Mouse (Mus musculus): ENCODE results near the gene Cadm4. TPM values are rescaled to one million over a fixed set of nuclear protein-coding genes. Genes with fewer than 3 reads are reported as not detected.

The Cadm4 gene
- polyA plus RNA-seq, 1 experiment from 2014 or later = 1.2 TPM

- peak overlapping the region; percentile 93 for H3K4me2 ChIP-seq (ENCODE audit: low read depth, low read length)
Measured at GRCm38 (mm10) chr7:24529580-24529979, 47.8 kb downstream of the Cadm4 start.

GRCm38 (mm10) chr7:24530062-24530931, 48.5 kb downstream of the Cadm4 start, which contains the start of gene Irgq:
Irgq (plus strand) TSS chr7:24530689.
- Histone ChIP-seq H3K9ac (ENCODE audit: low read length) (peak within 1 kb of the TSS; percentile 93), H3K27me3 (ENCODE audit: control insufficient read depth, insufficient read depth, low read length) (no peaks in the 10 kb centered on the region), H3K36me3 (ENCODE audit: control insufficient read depth, insufficient read depth) (peaks cover 9% of the 10 kb centered on the region; the same call in 1 of the 2 replicates), H3K9me3 (replicated peaks; ENCODE audit: control insufficient read depth, low read length) (no peaks in the 10 kb centered on the region), H3K27ac (ENCODE audit: low read length) (peak within 1 kb of the TSS; percentile 97), H3K4me2 (ENCODE audit: low read depth, low read length) (peak within 1 kb of the TSS; percentile 93), H3K4me1 (ENCODE audit: control insufficient read depth, insufficient read depth, low read length) (peaks cover 13% of the 10 kb centered on the region), H3K4me3 (ENCODE audit: low read length) (peak within 1 kb of the TSS; percentile 85)
- peak; percentile 96 for ATAC-seq (replicated peaks; ENCODE audit: extremely low read depth, insufficient read depth, low FRiP score)
- under 1% methylated on average over 44 of the region's 44 CpGs for WGBS

More at GRCm38 (mm10) chr7:24529580-24529979, 47.8 kb downstream of the Cadm4 start:
- 49% methylated on average over 11 of the region's 11 CpGs for WGBS
- ATAC-seq (replicated peaks; ENCODE audit: extremely low read depth, insufficient read depth, low FRiP score) = no peak
- Histone ChIP-seq H3K27me3 (ENCODE audit: control insufficient read depth, insufficient read depth, low read length) (no peaks in the 10 kb centered on the region), H3K9ac (ENCODE audit: low read length) (peak overlapping the region; percentile 90), H3K36me3 (ENCODE audit: control insufficient read depth, insufficient read depth) (peaks cover 9% of the 10 kb centered on the region; the same call in 1 of the 2 replicates), H3K4me1 (ENCODE audit: control insufficient read depth, insufficient read depth, low read length) (peaks cover 13% of the 10 kb centered on the region), H3K4me3 (ENCODE audit: low read length) (peak overlapping the region; percentile 85), H3K27ac (ENCODE audit: low read length) (peak overlapping the region; percentile 97), H3K9me3 (replicated peaks; ENCODE audit: control insufficient read depth, low read length) (no peaks in the 10 kb centered on the region)

GRCm38 (mm10) chr7:24531211-24531971, 49.6 kb downstream of the Cadm4 start:
- Histone ChIP-seq H3K27me3 (ENCODE audit: control insufficient read depth, insufficient read depth, low read length) (no peaks in the 10 kb centered on the region), H3K4me2 (ENCODE audit: low read depth, low read length) (peak overlapping the region; percentile 93), H3K27ac (ENCODE audit: low read length) (peak overlapping the region; percentile 97), H3K4me1 (ENCODE audit: control insufficient read depth, insufficient read depth, low read length) (peaks cover 13% of the 10 kb centered on the region), H3K4me3 (ENCODE audit: low read length) (peak overlapping the region; percentile 85), H3K9me3 (replicated peaks; ENCODE audit: control insufficient read depth, low read length) (no peaks in the 10 kb centered on the region), H3K9ac (ENCODE audit: low read length) (peak overlapping the region; percentile 93), H3K36me3 (ENCODE audit: control insufficient read depth, insufficient read depth) (peaks cover 13% of the 10 kb centered on the region)
- peak; percentile 71 for ATAC-seq (replicated peaks; ENCODE audit: extremely low read depth, insufficient read depth, low FRiP score)
- under 1% methylated on average over 42 of the region's 43 CpGs for WGBS

- Histone ChIP-seq H3K9me3 (replicated peaks; ENCODE audit: control insufficient read depth, low read length) (no peaks in the 10 kb centered on the region), H3K9ac (ENCODE audit: low read length) (no peak overlapping the region), H3K4me3 (ENCODE audit: low read length) (no peak overlapping the region), H3K27me3 (ENCODE audit: control insufficient read depth, insufficient read depth, low read length) (no peaks in the 10 kb centered on the region), H3K4me1 (ENCODE audit: control insufficient read depth, insufficient read depth, low read length) (peaks cover 13% of the 10 kb centered on the region), H3K4me2 (ENCODE audit: low read depth, low read length) (no peak overlapping the region), H3K27ac (ENCODE audit: low read length) (no peak overlapping the region), H3K36me3 (ENCODE audit: control insufficient read depth, insufficient read depth) (peaks cover 14% of the 10 kb centered on the region)
- ATAC-seq (replicated peaks; ENCODE audit: extremely low read depth, insufficient read depth, low FRiP score) = no peak
- 81% methylated on average over 28 of the region's 28 CpGs for WGBS
Measured at GRCm38 (mm10) chr7:24533031-24533571, 51.3 kb downstream of the Cadm4 start.

GRCm38 (mm10) chr7:24533806-24534205, 52.0 kb downstream of the Cadm4 start:
- 50% methylated on average over 42 of the region's 42 CpGs for WGBS

GRCm38 (mm10) chr7:24534301-24534700, 52.5 kb downstream of the Cadm4 start:
- no peak overlapping the region for H3K4me2 ChIP-seq (ENCODE audit: low read depth, low read length)
- peaks cover 12% of the 10 kb centered on the region for H3K4me1 ChIP-seq (ENCODE audit: control insufficient read depth, insufficient read depth, low read length)
- ATAC-seq (replicated peaks; ENCODE audit: extremely low read depth, insufficient read depth, low FRiP score) = no peak
- no peak overlapping the region for H3K9ac ChIP-seq (ENCODE audit: low read length)
- 49% methylated on average over 19 of the region's 19 CpGs for WGBS
- peaks cover 14% of the 10 kb centered on the region for H3K36me3 ChIP-seq (ENCODE audit: control insufficient read depth, insufficient read depth)
- H3K4me3 ChIP-seq (ENCODE audit: low read length) = no peak overlapping the region
- no peak overlapping the region for H3K27ac ChIP-seq (ENCODE audit: low read length)
- H3K27me3 ChIP-seq (ENCODE audit: control insufficient read depth, insufficient read depth, low read length) = no peaks in the 10 kb centered on the region
- H3K9me3 ChIP-seq (replicated peaks; ENCODE audit: control insufficient read depth, low read length) = no peaks in the 10 kb centered on the region

More at GRCm38 (mm10) chr7:24533806-24534205, 52.0 kb downstream of the Cadm4 start:
- H3K4me2 ChIP-seq (ENCODE audit: low read depth, low read length) = no peak overlapping the region
- peaks cover 13% of the 10 kb centered on the region for H3K4me1 ChIP-seq (ENCODE audit: control insufficient read depth, insufficient read depth, low read length)
- no peak overlapping the region for H3K27ac ChIP-seq (ENCODE audit: low read length)
- no peaks in the 10 kb centered on the region for H3K9me3 ChIP-seq (replicated peaks; ENCODE audit: control insufficient read depth, low read length)
- no peak for ATAC-seq (replicated peaks; ENCODE audit: extremely low read depth, insufficient read depth, low FRiP score)
- H3K36me3 ChIP-seq (ENCODE audit: control insufficient read depth, insufficient read depth) = peaks cover 14% of the 10 kb centered on the region
- no peak overlapping the region for H3K4me3 ChIP-seq (ENCODE audit: low read length)
- H3K27me3 ChIP-seq (ENCODE audit: control insufficient read depth, insufficient read depth, low read length) = no peaks in the 10 kb centered on the region
- no peak overlapping the region for H3K9ac ChIP-seq (ENCODE audit: low read length)

GRCm38 (mm10) chr7:24537081-24537480, 55.3 kb downstream of the Cadm4 start:
- ATAC-seq (replicated peaks; ENCODE audit: extremely low read depth, insufficient read depth, low FRiP score) = no peak
- no peaks in the 10 kb centered on the region for H3K27me3 ChIP-seq (ENCODE audit: control insufficient read depth, insufficient read depth, low read length)
- peaks cover 3% of the 10 kb centered on the region for H3K4me1 ChIP-seq (ENCODE audit: control insufficient read depth, insufficient read depth, low read length)
- no peak overlapping the region for H3K27ac ChIP-seq (ENCODE audit: low read length)
- no peak overlapping the region for H3K4me3 ChIP-seq (ENCODE audit: low read length)
- H3K9me3 ChIP-seq (replicated peaks; ENCODE audit: control insufficient read depth, low read length) = no peaks in the 10 kb centered on the region
- H3K36me3 ChIP-seq (ENCODE audit: control insufficient read depth, insufficient read depth) = peaks cover 14% of the 10 kb centered on the region
- no peak overlapping the region for H3K9ac ChIP-seq (ENCODE audit: low read length)
- no peak overlapping the region for H3K4me2 ChIP-seq (ENCODE audit: low read depth, low read length)
- WGBS = 75% methylated on average over 4 of the region's 4 CpGs

GRCm38 (mm10) chr7:24537591-24537990, 55.8 kb downstream of the Cadm4 start:
- Histone ChIP-seq H3K9me3 (replicated peaks; ENCODE audit: control insufficient read depth, low read length) (no peaks in the 10 kb centered on the region), H3K27me3 (ENCODE audit: control insufficient read depth, insufficient read depth, low read length) (no peaks in the 10 kb centered on the region), H3K27ac (ENCODE audit: low read length) (no peak overlapping the region), H3K36me3 (ENCODE audit: control insufficient read depth, insufficient read depth) (peaks cover 14% of the 10 kb centered on the region), H3K4me3 (ENCODE audit: low read length) (no peak overlapping the region), H3K9ac (ENCODE audit: low read length) (no peak overlapping the region), H3K4me1 (ENCODE audit: control insufficient read depth, insufficient read depth, low read length) (no peaks in the 10 kb centered on the region), H3K4me2 (ENCODE audit: low read depth, low read length) (no peak overlapping the region)
- WGBS = 71% methylated on average over 5 of the region's 5 CpGs
- no peak for ATAC-seq (replicated peaks; ENCODE audit: extremely low read depth, insufficient read depth, low FRiP score)

Measured in heart, embryonic 16.5 days (tissue).